Mouse (Mus musculus): ENCODE measurements at regions not wholly inside any gene's neighbourhood (a gene's known extent, or its start where the extent isn't known, plus 50 kb on each side); places are given as distances from the start of the nearest gene placed in this dataset.

DNA sequence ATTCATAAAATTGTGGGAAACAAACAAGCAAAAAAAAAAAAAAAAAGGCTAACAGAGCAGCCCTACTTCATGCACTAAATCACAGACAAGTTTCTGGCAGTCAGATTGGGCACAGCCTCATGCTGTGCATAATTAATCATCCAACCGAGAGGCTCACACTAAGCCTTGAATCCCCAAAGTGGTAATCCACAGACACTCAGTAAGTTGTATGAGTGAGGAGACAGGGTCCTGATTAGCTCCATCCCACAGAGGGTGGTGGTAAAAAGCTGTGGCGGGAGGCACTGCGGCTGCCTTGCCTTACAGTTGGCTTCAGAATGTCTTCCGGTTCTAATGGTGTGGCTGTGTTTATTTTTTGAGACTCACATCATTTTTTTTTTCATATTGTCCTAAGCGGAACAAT, 53.4 kb upstream of the Wdr72 start:
- TF ChIP-seq CTCF (conservative IDR thresholded peaks at IDR 0.05; ENCODE audit: insufficient read depth, insufficient read length, low read depth, low read length) (no peak), POLR2A (IDR thresholded peaks at IDR 0.05; ENCODE audit: low read depth, low read length) (no peak)

All from kidney, adult 2 months (tissue).